ENCODE assay signal across 21 mouse cellular contexts in genomic region chr13:9319745-9320144, GRCm38 (mm10). TPM values are rescaled to one million over a fixed set of nuclear protein-coding genes. Genes with fewer than 3 reads are reported as not detected.
DNase-seq lines count a peak whose midpoint lies in the region; TF ChIP-seq lines count a peak whose summit lies in the region.
"Had no signal": no experiment of that assay in that cellular context is flagged by ENCODE, and none has a peak within 500 bp of the region (broad histone marks: within the 10 kb centered on the region; RNA-seq: fewer than 3 reads in every experiment).

No protein-coding gene starts in this region.

- no peak for DNase-seq in gastrocnemius, adult 2 months
- no peak for DNase-seq in gastrocnemius, postnatal 4 days (ENCODE audit: low spot score in 2 of 2)
- peak; percentile 4 for DNase-seq in thymus, postnatal 0 days (ENCODE audit: low spot score)
- no peak for DNase-seq in thymus, postnatal 14 days
- peak; percentile 33 for DNase-seq in large intestine, adult 2 months (ENCODE audit: low read depth, low spot score)
- DNase-seq in urinary bladder, postnatal 36 days (ENCODE audit: low spot score in 2 of 2), result no peak
- no peak for DNase-seq in layer of hippocampus, postnatal 25 days (ENCODE audit: extremely low spot score in 1 of 2, low spot score in 1 of 2)
- DNase-seq: adrenal gland, postnatal 10 days; adrenal gland, postnatal 36 days; cerebellum, adult 18-20 months; cerebellum, adult 9-10 months; cerebellum, postnatal 14 days; forebrain, postnatal 0 days; heart, adult 18-20 months; heart, postnatal 10 days; heart, postnatal 36 days had no signal

- peak overlapping the region; percentile 8; the same call in 1 of the 2 replicates for H3K27ac ChIP-seq in gastrocnemius, adult 2 months
- H3K27ac ChIP-seq: heart, embryonic 15.5 days; hindbrain, embryonic 10.5 days; hindbrain, embryonic 13.5 days had no signal

- intact Hi-C loops in gastrocnemius, adult 2 months (cut with DNase I), result no loop called here

- no peak overlapping the region for H3K4me3 ChIP-seq in gastrocnemius, adult 2 months
- H3K4me3 ChIP-seq: heart, embryonic 12.5 days; heart, embryonic 15.5 days; hindbrain, embryonic 10.5 days; hindbrain, embryonic 13.5 days had no signal

- 72% methylated on average over 2 of the region's 2 CpGs for WGBS in large intestine, adult 2 months

- no peak for TF ChIP-seq CTCF in gastrocnemius, adult 2 months (IDR thresholded peaks at IDR 0.05)

RNA-seq across cellular contexts. Expression of gene Dip2c, which starts 43.4 kb away (rescaled TPM):
- total RNA-seq in gastrocnemius, adult 2 months (2021), result 10 to 100 TPM; 10.6 to 15.5 TPM
- total RNA-seq in gastrocnemius, postnatal 4 days (2021), result 10 to 100 TPM; 35.8 to 38.7 TPM
- polyA plus RNA-seq in thymus, postnatal 0 days (2015; fragmentation: Nextera tagmentation; extraction: Ambion mirVana), result 1.7 and 2.0 TPM in 2 replicates
- 3.1 and 5.4 TPM in 2 replicates for polyA plus RNA-seq in large intestine, adult 2 months (2012; rRNA removed)
- 10 to 100 TPM; 69.8 to 70.3 TPM for total RNA-seq in layer of hippocampus, postnatal 25 days (2021)
- polyA plus RNA-seq: G1E had no signal

Comparison
In these comparisons a context has a peak if more than half of its experiments do, and no peak if none do; other contexts are left out.
1. DNase-seq: peak in thymus, postnatal 0 days (single experiment) and large intestine, adult 2 months (single experiment); none in gastrocnemius, adult 2 months (single experiment), gastrocnemius, postnatal 4 days (0 of 2), thymus, postnatal 14 days (single experiment), urinary bladder, postnatal 36 days (0 of 2) and layer of hippocampus, postnatal 25 days (0 of 2).